Mouse (Mus musculus) cerebellum, adult 2 months (tissue): Measurements from ENCODE around the gene Eif4g3.

Experiments used
- CTCF ChIP-seq: fragments of 200-500 bp; IDR thresholded peaks from 2 replicates; pipeline ENCODE4 v1.5.1; 2011; ENCODE audit warnings: low read depth, mild to moderate bottlenecking, control low read depth, low read length, moderate library complexity, borderline replicate concordance; ENCODE audit not compliant: insufficient read depth
- POLR2A ChIP-seq: fragments of 200-500 bp; IDR thresholded peaks from 2 replicates; pipeline ENCODE4 v1.6.1; 2011; ENCODE audit warnings: low read length, control low read depth, borderline replicate concordance; ENCODE audit not compliant: insufficient read depth

DNA sequence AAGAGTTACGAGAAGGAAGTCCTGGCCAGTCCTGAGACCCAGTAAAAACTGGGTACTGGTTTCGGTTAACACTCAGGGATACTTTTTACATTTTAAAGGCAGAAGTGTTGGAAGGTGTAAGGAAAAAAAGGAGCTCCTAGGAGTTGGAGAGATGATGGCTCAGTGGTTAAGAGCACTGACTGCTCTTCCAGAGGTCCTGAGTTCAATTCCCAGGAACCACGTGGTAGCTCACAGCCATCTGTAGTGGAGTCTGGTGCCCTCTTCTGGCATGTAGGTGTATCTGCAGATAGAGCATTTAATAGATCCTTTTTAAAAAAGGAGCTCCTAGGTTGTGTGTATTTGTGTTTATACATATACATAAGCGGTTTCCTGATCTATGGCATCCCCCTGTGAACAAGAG, 47.4 kb upstream of the Eif4g3 start:
- TF ChIP-seq CTCF (peak; percentile 63; the same call in 1 of the 2 replicates), POLR2A (no peak)
